Mouse (Mus musculus) gastrocnemius, postnatal 4 days (tissue): ENCODE results near the gene Plagl1. TPM values are rescaled to one million over a fixed set of nuclear protein-coding genes. Genes with fewer than 3 reads are reported as not detected.

Experiments
- DNase-seq, 2 experiments: peaks; one replicate each; pipeline ENCODE4 v3.0.0; 2021 to 2022; ENCODE audit warnings: low spot score in 2 of 2, mixed read lengths in 2 of 2
- total RNA-seq, 2 experiments: library from RNA; stranded (reverse); gene quantifications; 2 replicates each; pipeline ENCODE4 v1.2.3; 2021

Gene Plagl1
- total RNA-seq, 2 experiments from 2014 or later, result 563 to 582 TPM

DNA sequence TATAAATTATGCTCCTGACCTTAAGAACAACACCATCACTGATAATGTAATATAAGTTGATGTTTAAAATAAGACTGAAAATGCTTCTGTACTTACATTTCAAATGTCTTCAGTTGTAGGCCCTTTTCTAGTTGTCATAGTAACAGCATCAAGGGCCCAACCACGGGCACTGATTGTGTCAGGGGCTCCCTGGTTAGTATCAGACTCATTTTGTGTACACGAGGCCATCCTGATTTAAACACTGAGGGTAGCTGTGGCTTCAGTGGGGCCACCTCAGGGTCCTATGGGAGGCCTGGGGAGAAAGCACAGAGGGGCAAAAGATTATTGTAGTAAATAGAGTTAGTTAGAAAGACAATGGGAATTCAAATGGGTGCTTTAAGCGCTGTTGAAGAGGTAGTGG is 65.5 kb downstream of the Plagl1 start:
- no peak for DNase-seq

DNA sequence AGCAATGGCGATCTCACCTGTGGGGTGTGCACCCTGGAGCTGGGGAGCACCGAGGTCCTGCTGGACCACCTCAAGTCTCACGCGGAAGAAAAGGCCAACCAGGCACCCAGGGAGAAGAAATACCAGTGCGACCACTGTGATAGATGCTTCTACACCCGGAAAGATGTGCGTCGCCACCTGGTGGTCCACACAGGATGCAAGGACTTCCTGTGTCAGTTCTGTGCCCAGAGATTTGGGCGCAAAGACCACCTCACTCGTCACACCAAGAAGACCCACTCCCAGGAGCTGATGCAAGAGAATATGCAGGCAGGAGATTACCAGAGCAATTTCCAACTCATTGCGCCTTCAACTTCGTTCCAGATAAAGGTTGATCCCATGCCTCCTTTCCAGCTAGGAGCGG is 67.0 kb downstream of the Plagl1 start:
- no peak for DNase-seq

DNA sequence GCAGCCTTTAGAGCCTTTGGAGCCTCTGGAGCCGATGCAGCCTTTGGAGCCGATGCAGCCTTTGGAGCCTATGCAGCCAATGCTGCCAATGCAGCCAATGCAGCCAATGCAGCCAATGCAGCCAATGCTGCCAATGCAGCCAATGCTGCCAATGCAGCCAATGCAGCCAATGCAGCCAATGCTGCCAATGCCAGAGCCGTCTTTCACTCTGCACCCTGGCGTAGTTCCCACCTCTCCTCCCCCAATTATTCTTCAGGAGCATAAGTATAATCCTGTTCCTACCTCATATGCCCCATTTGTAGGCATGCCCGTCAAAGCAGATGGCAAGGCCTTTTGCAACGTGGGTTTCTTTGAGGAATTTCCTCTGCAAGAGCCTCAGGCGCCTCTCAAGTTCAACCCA is 67.6 kb downstream of the Plagl1 start:
- no peak for DNase-seq

DNA sequence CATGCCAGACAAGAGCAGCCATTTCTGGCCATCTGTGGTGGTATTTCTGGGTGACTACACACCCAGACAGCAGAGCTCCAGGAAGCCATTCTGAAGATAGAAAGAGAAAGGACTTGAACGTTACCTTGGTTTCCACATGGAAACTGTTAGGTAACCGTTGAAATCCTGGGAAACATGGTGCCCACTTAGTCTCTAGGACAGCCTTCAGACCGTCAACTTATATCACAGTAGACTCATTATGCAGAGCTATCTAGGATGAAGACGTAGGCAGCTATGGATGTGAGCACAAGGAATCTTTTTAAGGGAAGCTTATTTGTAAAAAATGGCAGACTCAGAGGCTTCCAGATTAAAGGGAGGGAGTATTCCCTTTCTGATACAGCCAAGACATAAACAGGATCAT is 73.5 kb downstream of the Plagl1 start:
- DNase-seq, result no peak

- no peak for DNase-seq
Measured at GRCm38 (mm10) chr10:13135276-13135675, 75.0 kb downstream of the Plagl1 start.

DNA sequence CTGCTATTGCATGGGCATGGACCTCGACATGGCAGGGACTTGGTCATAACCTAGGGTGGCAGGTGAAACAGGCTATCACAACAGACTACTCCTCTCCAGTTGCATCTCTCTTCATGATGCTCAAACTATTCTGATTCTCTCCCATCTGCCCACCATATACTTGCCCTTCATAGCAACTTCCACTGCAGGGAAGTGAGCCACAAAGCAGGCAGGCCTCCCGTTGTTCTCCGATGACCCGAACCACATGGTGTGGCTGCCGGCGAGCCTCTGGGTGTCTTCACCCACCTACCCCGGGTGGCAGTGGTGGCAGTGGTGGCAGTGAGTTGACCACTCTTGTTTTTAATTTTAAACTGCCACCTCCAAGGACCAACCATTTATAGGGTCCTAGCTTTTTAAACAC is 75.4 kb downstream of the Plagl1 start:
- no peak for DNase-seq

DNA sequence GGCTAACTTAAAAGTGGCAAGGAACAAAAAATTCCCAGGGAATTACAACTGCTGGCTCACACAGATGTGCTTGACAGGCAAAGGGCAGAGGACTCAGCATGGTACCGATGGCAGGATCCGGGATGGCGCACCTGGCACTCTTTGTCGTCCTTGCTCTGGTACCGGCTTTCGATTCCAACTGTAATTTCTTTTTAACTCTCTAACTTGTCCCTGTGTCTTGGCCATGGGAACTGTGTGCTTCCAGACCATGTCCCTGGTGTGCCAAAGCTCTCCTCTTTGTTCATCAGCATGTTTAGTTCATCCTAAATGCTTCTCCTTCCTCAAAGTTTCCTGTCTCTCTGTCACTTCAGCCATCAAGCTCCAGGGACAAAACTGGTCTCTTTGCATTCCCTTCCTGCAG is 77.6 kb downstream of the Plagl1 start:
- DNase-seq, result no peak

GRCm38 (mm10) chr10:13140434-13140833 is 80.1 kb downstream of the Plagl1 start:
- no peak for DNase-seq

DNA sequence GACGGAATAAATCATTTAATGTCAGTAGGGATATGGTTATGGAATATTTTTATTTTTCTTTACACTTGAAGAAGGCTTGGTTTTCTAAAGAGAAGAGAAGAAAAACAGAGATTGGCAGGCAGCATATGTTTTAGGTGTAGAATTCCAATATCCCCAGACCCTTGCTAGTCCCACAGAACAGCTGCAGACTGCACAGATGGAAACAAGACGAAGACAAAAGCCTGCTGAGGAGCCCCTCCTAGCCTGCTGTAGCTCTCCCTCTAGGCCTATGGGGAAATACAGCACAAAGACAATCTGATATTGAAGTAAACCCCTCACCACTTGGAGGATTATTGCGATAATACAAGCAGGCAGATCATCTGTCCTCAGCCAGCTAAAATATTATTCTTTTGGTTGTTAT is 90.1 kb downstream of the Plagl1 start:
- DNase-seq, result peak in 1 of 2 experiments; percentile 1

GRCm38 (mm10) chr10:13151353-13151752 is 91.0 kb downstream of the Plagl1 start:
- DNase-seq, result peak; percentile 18 to 37

DNA sequence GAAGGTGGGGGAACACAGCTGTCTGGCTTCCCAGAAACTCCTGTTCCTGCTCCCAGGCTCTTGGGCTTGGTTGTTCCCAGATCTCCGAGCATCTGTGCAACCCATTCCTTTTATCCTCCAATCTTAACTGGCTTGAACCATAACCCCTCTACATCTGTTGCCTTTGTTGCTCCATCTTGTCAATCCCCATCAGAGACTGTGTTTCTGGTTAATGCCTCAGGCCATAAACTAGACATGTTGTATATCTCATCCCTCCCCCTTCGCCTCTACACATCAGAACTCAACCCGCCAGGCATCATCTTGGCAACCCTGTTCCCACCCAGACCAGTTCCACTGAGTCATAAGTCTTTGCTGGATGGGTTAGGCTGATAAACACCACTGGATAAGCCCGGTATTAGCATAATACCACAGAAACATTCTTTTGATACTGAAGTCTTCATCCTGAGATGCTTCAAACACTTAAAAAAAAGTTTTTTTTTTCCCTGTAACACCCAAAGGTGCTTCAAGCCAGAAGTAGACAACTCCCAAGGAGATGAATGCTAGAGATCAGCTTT is 92.6 kb downstream of the Plagl1 start:
- peak in 1 of 2 experiments; percentile 7 for DNase-seq

GRCm38 (mm10) chr10:13155377-13155776 is 95.1 kb downstream of the Plagl1 start:
- DNase-seq, result no peak

DNA sequence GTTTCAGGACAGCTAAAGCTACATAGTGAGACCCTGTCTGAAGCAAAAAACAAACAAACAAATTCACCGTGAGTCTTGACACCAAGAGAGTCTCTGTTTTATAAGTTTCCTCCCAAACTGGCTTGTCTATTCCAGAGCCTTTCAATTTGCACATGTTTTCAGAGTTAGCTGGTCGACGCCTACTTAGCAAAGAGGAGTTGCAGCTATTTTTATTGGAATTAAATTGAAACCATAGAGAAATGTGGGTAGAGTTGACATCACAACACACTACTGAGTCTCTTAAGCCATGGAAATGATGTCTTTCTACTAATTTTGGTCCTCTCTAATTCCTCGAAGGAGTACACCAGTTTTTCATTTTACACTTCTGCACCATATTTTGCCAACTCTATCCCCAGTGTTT is 100.6 kb downstream of the Plagl1 start:
- DNase-seq, result no peak

- no peak for DNase-seq
Measured at GRCm38 (mm10) chr10:13162031-13162430, 101.7 kb downstream of the Plagl1 start.

GRCm38 (mm10) chr10:13168461-13168860 is 108.2 kb downstream of the Plagl1 start:
- no peak for DNase-seq

GRCm38 (mm10) chr10:13170739-13171448 is 110.6 kb downstream of the Plagl1 start:
- peak in 1 of 2 experiments; percentile 46 for DNase-seq

- DNase-seq, result no peak
Measured at GRCm38 (mm10) chr10:13171461-13171860, 111.2 kb downstream of the Plagl1 start.

- DNase-seq, result peak; percentile 26 to 56
Measured at GRCm38 (mm10) chr10:13172798-13173221, 112.5 kb downstream of the Plagl1 start.

- no peak for DNase-seq
Measured at GRCm38 (mm10) chr10:13175866-13176265, 115.6 kb downstream of the Plagl1 start.

DNA sequence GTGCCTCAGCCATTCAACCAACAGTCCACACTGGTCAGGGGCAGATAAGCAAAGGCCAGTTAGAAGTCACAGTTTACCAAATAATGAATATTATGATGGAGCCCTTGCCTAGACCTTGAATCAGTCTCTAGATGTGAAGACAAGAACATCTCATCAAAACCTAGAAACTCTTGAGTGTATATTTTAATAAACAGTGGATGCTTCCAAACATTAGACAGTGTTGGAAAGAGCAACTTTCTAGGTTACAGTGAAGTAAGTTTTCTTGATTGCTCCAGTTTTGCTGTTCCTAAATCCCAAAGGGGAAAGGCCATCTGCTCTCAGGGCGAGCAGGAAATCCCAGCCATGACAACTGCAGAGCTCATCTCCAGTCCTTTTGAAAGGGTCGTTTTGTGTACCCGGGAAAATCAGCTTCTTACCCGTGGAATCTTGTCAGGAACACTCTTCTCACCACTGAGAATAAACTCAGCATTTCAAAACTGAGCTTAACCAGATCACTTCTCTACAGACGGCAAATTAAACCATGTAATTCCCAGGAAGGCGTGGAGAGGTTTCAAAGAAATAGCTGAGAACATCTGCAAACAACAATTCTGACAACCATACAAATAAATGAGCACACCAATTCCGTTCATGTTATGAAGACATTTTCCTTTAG is 117.8 kb downstream of the Plagl1 start, which contains the start of gene Zc2hc1b:
Zc2hc1b (minus strand) TSS at position 51 of the 652 bp plus-strand sequence.
- DNase-seq, result no peak

GRCm38 (mm10) chr10:13180211-13180610 is 119.9 kb downstream of the Plagl1 start:
- no peak for DNase-seq
